Mouse (Mus musculus) stomach, postnatal 0 days (tissue): ENCODE measurements around the gene Tmem30b. TPM values are rescaled to one million over a fixed set of nuclear protein-coding genes. Genes with fewer than 3 reads are reported as not detected.

Source experiments
- ATAC-seq: fragments of 200-750 bp; cut with Nextera tagmentation; 2 replicates; pipeline ENCODE4 v1.8.0; 2017; ENCODE audit not compliant: low FRiP score, low TSS enrichment
- DNase-seq: peaks from one replicate; pipeline ENCODE4 v3.0.0-alpha.2; 2016; ENCODE audit warnings: low spot score
- H3K27ac ChIP-seq: fragments of 300-500 bp; sonication (generic); replicated peaks from 2 replicates; pipeline ENCODE4 v1.5.1; 2014; ENCODE audit warnings: mild to moderate bottlenecking, control low read depth
- H3K27me3 ChIP-seq: fragments of 300-500 bp; sonication (generic); 2 replicates; pipeline ENCODE4 v1.6.1; 2014; ENCODE audit warnings: low read length; ENCODE audit not compliant: control insufficient read depth, insufficient read depth
- H3K36me3 ChIP-seq: fragments of 300-500 bp; sonication (generic); 2 replicates; pipeline ENCODE4 v1.6.1; 2014; ENCODE audit warnings: low read length, mixed read lengths; ENCODE audit not compliant: control insufficient read depth, insufficient read depth
- H3K4me1 ChIP-seq: fragments of 300-500 bp; sonication (generic); replicated peaks from 2 replicates; pipeline ENCODE4 v1.6.1; 2014; ENCODE audit warnings: antibody characterized with exemption; ENCODE audit not compliant: control insufficient read depth, insufficient read depth
- H3K4me2 ChIP-seq: fragments of 300-500 bp; sonication (generic); replicated peaks from 2 replicates; pipeline ENCODE4 v1.6.1; 2014; ENCODE audit warnings: low read depth, mild to moderate bottlenecking, control low read depth, moderate library complexity
- H3K4me3 ChIP-seq: fragments of 300-500 bp; sonication (generic); 2 replicates; pipeline ENCODE4 v1.5.1; 2014; ENCODE audit warnings: low read depth, low read length, control low read depth
- H3K9ac ChIP-seq: fragments of 300-500 bp; sonication (generic); 2 replicates; pipeline ENCODE4 v1.6.1; 2014; ENCODE audit warnings: mild to moderate bottlenecking, low read length, control low read depth, mixed read lengths
- H3K9me3 ChIP-seq: fragments of 300-500 bp; sonication (generic); 2 replicates; pipeline ENCODE4 v1.6.1; 2016; ENCODE audit warnings: low read length; ENCODE audit not compliant: control insufficient read depth
- CTCF ChIP-seq: IDR thresholded peaks from 2 replicates; pipeline ENCODE4 v1.5.1; 2016; ENCODE audit warnings: antibody characterized with exemption, low read depth, mild to moderate bottlenecking, moderate library complexity
- EP300 ChIP-seq: optimal IDR thresholded peaks from 2 replicates; pipeline ENCODE3; 2016; ENCODE audit warnings: antibody characterized with exemption
- WGBS: fragments of 180-500 bp; shearing (Covaris S2); extraction: QIAGEN DNeasy Blood & Tissue Kit; methylation state at CpG from one replicate; pipeline ENCODE4 v1.1.7; 2014; 5-methylcytosine and 5-hydroxymethylcytosine counted together
- polyA plus RNA-seq: library from polyadenylated mRNA; unstranded; fragments of >200 nt; fragmentation: Nextera tagmentation; extraction: Ambion mirVana; gene quantifications from 2 replicates; pipeline ENCODE4 v1.2.1, GENCODE M21; 2015

Gene Tmem30b
- polyA plus RNA-seq, 1 experiment from 2014 or later, result 78.3 TPM

DNA sequence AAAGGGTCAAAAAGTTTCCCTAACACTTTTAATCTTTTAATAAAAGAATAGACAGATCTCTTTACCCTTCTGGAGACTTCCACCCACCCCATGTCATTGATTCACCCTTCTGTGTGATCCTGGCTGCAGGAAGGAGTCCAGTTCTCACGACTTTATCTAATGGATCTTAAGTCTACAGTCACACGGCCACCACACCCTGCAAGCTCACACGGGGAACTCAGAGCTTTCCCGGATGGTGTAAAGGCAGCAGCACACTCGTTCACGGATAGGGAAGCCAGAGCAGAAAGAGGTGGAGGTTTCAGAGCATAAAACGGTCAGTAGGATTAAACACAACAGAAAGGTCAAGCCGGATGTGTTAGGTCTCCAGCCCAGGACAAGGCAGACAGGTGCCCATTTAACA lies 2.1 kb upstream of the Tmem30b start:
- DNase-seq (peak; percentile 71), ATAC-seq (peak; percentile 77)
- H3K4me1 ChIP-seq, result 0 out of 2 replicates have a peak, but pooled peaks cover 2% of the 10 kb centered on the region
- WGBS, result 39% methylated on average over 8 of the region's 8 CpGs
- peak overlapping the region; percentile 35; the same call in 1 of the 2 replicates for H3K4me2 ChIP-seq
- H3K9ac ChIP-seq, result 0 out of 2 replicates have a peak overlapping the region, but pooled peaks have one; percentile 13
- no peak overlapping the region for H3K4me3 ChIP-seq
- 0 out of 2 replicates have a peak, but pooled peaks cover 3% of the 10 kb centered on the region for H3K27me3 ChIP-seq
- H3K27ac ChIP-seq, result peak overlapping the region; percentile 84
- TF ChIP-seq EP300 (no peak), CTCF (no peak)
- no peaks in the 10 kb centered on the region for H3K9me3 ChIP-seq
- H3K36me3 ChIP-seq, result no peaks in the 10 kb centered on the region

DNA sequence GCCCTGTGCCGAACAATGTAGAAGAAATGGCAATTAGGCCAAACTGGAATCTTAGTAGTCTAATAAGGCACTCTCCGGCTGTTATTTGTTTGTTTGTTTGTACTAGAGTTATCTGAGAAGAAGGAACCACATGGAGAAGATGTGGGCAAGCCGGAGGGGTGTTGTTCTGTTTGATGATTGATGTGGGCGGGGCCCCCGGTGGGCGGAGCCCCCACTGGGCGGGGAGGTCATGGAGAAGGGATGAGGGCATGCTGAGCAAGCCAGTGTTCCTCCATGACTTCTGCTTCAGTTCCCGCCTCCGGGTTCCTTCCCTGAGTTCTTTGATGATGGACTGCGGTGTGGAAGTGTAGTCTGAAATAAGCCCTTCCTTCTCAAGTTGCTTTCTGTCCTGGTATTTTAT lies 1.5 kb upstream of the Tmem30b start:
- peak; percentile 31 for ATAC-seq

DNA sequence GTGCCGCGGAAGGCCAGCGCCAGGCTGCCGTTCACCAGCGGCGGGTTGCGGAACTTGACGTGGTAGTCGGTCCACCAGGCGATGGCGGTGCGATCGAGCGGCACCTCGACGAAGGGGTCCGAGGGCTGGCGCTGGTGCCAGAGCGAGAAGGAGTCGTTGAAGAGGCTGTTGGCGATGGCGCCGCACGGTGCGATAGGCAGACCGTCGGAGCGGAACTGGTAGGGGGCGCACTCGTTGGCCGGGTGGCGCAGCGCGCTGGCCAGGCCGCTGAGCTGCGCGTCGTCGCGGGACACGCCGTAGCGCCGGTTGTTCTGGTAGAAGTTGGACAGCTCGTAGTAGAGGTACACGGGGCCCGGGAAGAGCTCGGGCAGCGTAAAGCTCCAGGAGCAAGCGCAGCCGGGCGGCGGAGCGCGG lies 513 bp downstream of the Tmem30b start:
- ATAC-seq (peak; percentile 38; the same call in 1 of the 2 replicates), DNase-seq (peak; percentile 79)
- Histone ChIP-seq H3K9ac (peak overlapping the region; percentile 79), H3K4me1 (0 out of 2 replicates have a peak, but pooled peaks cover 2% of the 10 kb centered on the region), H3K4me3 (peak overlapping the region; percentile 52), H3K36me3 (no peaks in the 10 kb centered on the region), H3K27me3 (0 out of 2 replicates have a peak, but pooled peaks cover 3% of the 10 kb centered on the region), H3K27ac (peak overlapping the region; percentile 94), H3K9me3 (no peaks in the 10 kb centered on the region), H3K4me2 (peak overlapping the region; percentile 77)
- TF ChIP-seq EP300 (no peak), CTCF (peak; percentile 62)
- WGBS, result under 1% methylated on average over 54 of the region's 55 CpGs

More for the DNA sequence above, 1.5 kb upstream of the Tmem30b start:
- H3K9me3 ChIP-seq, result no peaks in the 10 kb centered on the region
- DNase-seq, result peak; percentile 87
- peak overlapping the region; percentile 94 for H3K27ac ChIP-seq
- H3K4me2 ChIP-seq, result no peak overlapping the region
- H3K36me3 ChIP-seq, result no peaks in the 10 kb centered on the region
- H3K27me3 ChIP-seq, result 0 out of 2 replicates have a peak, but pooled peaks cover 3% of the 10 kb centered on the region
- H3K4me3 ChIP-seq, result no peak overlapping the region
- 31% methylated on average over 10 of the region's 10 CpGs for WGBS
- no peak overlapping the region for H3K9ac ChIP-seq
- TF ChIP-seq CTCF (no peak), EP300 (no peak)
- 0 out of 2 replicates have a peak, but pooled peaks cover 2% of the 10 kb centered on the region for H3K4me1 ChIP-seq

DNA sequence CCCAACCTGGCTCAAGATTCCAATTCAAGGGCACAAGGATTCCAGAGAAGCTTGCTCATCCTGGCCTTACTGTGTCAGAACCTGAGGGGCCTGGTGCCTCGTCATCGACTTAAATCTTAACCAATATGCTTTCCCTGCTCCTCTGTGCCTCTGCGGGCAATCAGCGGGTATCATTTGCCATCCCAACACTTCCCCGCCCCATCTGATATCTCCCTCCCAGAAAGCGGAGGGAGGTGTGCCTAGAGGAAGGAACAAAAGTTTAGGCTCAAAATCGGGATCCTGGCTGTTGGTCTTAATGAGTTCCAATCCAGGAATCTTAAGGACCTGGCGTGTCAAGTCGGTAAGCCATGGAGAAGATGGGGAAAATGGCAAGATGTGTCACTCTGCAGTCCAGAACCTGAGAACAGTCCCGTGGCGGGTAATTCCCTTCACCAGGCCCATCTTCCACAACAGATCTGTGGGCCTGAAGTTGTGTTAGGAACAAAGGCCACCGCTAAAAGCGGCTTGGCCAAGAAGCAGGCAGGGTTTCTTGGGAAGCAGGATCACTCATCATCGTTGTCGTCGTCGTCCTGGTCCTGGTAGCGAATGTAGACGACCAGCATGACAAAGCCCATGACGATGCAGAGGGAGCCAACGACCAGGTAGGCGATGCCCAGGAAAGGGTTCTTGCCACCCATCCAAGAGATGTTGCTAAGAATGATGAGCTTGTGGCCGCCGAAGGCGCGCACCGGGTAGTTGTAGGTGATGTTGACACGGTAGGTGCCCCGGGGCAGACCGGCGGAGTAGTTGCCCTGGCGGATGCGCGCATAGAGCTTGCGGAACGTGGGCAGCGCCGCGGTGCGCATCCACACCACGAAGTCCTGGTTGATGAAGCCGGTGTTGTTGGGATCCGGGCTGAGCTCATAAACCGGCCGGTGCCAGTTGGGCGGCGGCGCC lies 1.2 kb downstream of the Tmem30b start:
- Histone ChIP-seq H3K4me2 (peak overlapping the region; percentile 77), H3K4me3 (peak overlapping the region; percentile 52), H3K9ac (peak overlapping the region; percentile 79), H3K36me3 (no peaks in the 10 kb centered on the region), H3K4me1 (0 out of 2 replicates have a peak, but pooled peaks cover 2% of the 10 kb centered on the region), H3K9me3 (no peaks in the 10 kb centered on the region), H3K27me3 (0 out of 2 replicates have a peak, but pooled peaks cover 3% of the 10 kb centered on the region), H3K27ac (peak overlapping the region; percentile 94)
- TF ChIP-seq CTCF, result no peak
- no peak for TF ChIP-seq EP300
- ATAC-seq (0 out of 2 replicates have a peak, but pooled peaks have one; percentile 5), DNase-seq (no peak)
- 16% methylated on average over 48 of the region's 48 CpGs for WGBS

DNA sequence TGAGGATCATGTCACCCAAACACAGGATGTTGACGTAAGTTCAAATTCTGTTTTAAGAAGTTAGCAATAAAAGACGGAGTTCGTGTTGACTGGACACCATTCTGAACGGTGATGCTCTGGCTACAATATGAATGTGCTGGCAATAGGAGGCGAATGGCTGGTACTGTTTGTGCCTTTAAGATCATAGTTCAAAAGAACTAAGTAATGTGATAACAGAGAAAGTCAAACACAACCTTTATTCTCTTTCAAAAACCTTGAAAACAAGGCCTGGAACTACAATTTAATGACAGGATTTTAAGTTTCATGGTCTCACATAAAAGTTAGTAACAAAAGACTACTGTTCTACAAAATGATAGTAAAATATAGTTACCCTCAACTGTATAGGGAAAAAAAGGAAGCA lies 3.0 kb downstream of the Tmem30b start:
- ATAC-seq (no peak), DNase-seq (no peak)
- H3K4me3 ChIP-seq, result no peak overlapping the region
- H3K9ac ChIP-seq, result no peak overlapping the region
- no peaks in the 10 kb centered on the region for H3K9me3 ChIP-seq
- H3K27ac ChIP-seq, result no peak overlapping the region
- H3K4me2 ChIP-seq, result no peak overlapping the region
- no peaks in the 10 kb centered on the region for H3K36me3 ChIP-seq
- 0 out of 2 replicates have a peak, but pooled peaks cover 3% of the 10 kb centered on the region for H3K27me3 ChIP-seq
- TF ChIP-seq EP300 (no peak), CTCF (no peak)
- H3K4me1 ChIP-seq, result no peaks in the 10 kb centered on the region
- 69% methylated on average over 5 of the region's 5 CpGs for WGBS
